Mouse (Mus musculus) liver, adult 2 months (tissue): Measurements from ENCODE around the gene Polr1a.

Source experiments
- CTCF ChIP-seq: fragments of 200-500 bp; IDR thresholded peaks from 2 replicates; pipeline ENCODE4 v1.5.1; 2011; ENCODE audit warnings: low read depth, low read length, control low read depth
- POLR2A ChIP-seq: fragments of 200-500 bp; IDR thresholded peaks from 2 replicates; pipeline ENCODE4 v1.6.1; 2011; ENCODE audit warnings: low read length, control low read depth; ENCODE audit not compliant: insufficient read depth; ENCODE audit errors: extremely low read depth

DNA sequence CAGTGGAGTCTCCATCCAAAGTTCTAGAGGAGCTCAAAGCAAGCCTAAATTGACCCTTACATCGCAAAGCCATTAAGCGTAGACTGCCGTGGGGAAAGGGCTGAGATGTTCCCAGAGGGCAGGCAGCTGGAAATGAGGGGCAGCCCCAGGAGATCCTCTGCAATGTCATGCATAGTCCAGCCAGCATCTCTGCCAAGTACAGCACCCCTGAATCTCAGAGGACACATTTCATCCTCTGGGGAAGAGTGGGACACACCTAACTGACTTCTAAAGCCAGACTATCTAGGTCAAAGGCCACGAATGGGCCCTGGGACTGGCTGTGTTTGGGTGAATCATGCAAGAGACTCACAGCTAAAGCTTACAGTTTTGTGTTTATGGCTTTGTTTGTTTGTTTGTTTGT is 85.2 kb downstream of the Polr1a start:
- TF ChIP-seq POLR2A (no peak), CTCF (no peak)
